Mouse (Mus musculus): ENCODE data around the gene Cdh9. TPM values are rescaled to one million over a fixed set of nuclear protein-coding genes. Genes with fewer than 3 reads are reported as not detected.

Cdh9 gene
- polyA plus RNA-seq, 1 experiment from 2014 or later = 0.11 TPM

- no peaks in the 10 kb centered on the region for H3K4me1 ChIP-seq
- no peaks in the 10 kb centered on the region for H3K36me3 ChIP-seq (replicated peaks)
- H3K27me3 ChIP-seq (ENCODE audit: poor library complexity, severe bottlenecking) = no peaks in the 10 kb centered on the region
- no peak overlapping the region for H3K27ac ChIP-seq
- DNase-seq (ENCODE audit: extremely low spot score, low spot score) = no peak
- WGBS = 85% methylated on average over 1 of the region's 1 CpGs
- no peaks in the 10 kb centered on the region for H3K9me3 ChIP-seq
- H3K4me3 ChIP-seq = no peak overlapping the region
Measured at GRCm38 (mm10) chr15:16896674-16897073, 168.1 kb downstream of the Cdh9 start.

Measured in forebrain, embryonic 10.5 days (tissue).